Mouse (Mus musculus) layer of hippocampus, adult 2 months (tissue): ENCODE measurements around the gene Amy2a5. TPM values are rescaled to one million over a fixed set of nuclear protein-coding genes. Genes with fewer than 3 reads are reported as not detected.
"Not testable (repeated sequence)": the region's sequence is repeated elsewhere in the genome, so short reads cannot be mapped to it uniquely, and the experiment has no call there.

ENCODE experiments used
- DNase-seq, 2 experiments: peaks; one replicate each; pipeline ENCODE4 v3.0.0; 2022; ENCODE audit warnings: low spot score in 2 of 2
- H3K27ac ChIP-seq: fragments of 200-600 bp; 2 replicates; pipeline ENCODE4 v1.8.1; 2022
- H3K4me3 ChIP-seq: fragments of 200-600 bp; 2 replicates; pipeline ENCODE4 v1.8.1; 2022; ENCODE audit warnings: mild to moderate bottlenecking
- CTCF ChIP-seq: fragments of 200-600 bp; conservative IDR thresholded peaks from 2 replicates; pipeline ENCODE4 v1.8.1; 2022; ENCODE audit warnings: antibody characterized with exemption, mild to moderate bottlenecking, moderate library complexity
- long read RNA-seq, 2 experiments: library from polyadenylated mRNA; stranded (forward); transcript quantifications; one replicate each; pipeline ENCODE4 v2.0.0; 2021; ENCODE audit warnings: borderline mapping rate in 2 of 2
- total RNA-seq, 2 experiments: library from RNA; stranded (reverse); gene quantifications; 2 replicates each; pipeline ENCODE4 v1.2.3; 2021

Amy2a5 gene
- total RNA-seq, result under 1 TPM; 0.18 to 0.22 TPM
- long read RNA-seq, experiment 1, result 0 reads
- long read RNA-seq, experiment 2, result 0 reads

DNA sequence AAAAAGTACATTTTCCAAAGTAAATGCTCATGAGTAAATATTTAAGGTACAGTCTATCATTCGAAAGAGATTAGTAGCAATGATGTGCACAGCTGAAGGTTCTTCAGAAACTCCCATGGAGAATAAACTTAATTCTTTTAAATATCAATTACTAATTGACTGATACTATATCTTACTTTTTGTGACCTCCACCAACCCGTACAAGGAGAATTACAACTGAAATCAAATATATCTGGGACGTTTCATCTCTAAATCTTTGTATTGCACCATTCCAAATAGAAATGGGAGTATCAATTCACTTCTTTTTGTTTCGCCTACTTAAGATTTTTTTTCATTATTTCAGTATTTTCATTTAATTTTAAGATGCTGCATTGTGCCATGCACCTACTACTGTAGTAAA, at the start of gene Amy2a5:
TSS of gene Amy2a5 (minus strand) at position 101 of the 400 bp plus-strand sequence.
- not testable (repeated sequence) for DNase-seq, H3K27ac ChIP-seq, H3K4me3 ChIP-seq

DNA sequence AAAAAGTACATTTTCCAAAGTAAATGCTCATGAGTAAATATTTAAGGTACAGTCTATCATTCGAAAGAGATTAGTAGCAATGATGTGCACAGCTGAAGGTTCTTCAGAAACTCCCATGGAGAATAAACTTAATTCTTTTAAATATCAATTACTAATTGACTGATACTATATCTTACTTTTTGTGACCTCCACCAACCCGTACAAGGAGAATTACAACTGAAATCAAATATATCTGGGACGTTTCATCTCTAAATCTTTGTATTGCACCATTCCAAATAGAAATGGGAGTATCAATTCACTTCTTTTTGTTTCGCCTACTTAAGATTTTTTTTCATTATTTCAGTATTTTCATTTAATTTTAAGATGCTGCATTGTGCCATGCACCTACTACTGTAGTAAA, 32.7 kb upstream of the Amy2a5 start, which contains the start of gene Amy2a4:
TSS of gene Amy2a4 (minus strand) at position 101 of the 400 bp plus-strand sequence.
- not testable (repeated sequence) for DNase-seq, H3K27ac ChIP-seq, H3K4me3 ChIP-seq

DNA sequence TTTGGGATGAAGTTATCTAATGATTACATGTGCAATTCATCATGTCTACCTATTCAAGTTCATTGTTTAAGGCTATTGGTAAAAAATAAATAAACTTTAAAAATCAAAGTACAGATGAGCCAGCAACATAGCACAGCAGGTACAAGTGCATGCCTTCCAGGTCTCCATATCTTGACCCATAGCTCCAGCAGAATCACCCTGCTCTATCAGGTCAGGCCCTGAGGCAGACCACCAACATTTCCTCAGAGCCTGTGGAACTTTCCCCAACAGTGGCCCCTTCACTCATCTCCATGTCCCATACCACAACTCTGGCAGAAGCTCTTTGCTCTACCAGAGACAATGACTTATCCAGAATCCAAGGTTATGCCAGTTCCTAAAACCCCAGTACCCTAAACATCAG, 21.6 kb upstream of the Amy2a5 start:
- H3K27ac ChIP-seq, H3K4me3 ChIP-seq, DNase-seq: not testable (repeated sequence)

DNA sequence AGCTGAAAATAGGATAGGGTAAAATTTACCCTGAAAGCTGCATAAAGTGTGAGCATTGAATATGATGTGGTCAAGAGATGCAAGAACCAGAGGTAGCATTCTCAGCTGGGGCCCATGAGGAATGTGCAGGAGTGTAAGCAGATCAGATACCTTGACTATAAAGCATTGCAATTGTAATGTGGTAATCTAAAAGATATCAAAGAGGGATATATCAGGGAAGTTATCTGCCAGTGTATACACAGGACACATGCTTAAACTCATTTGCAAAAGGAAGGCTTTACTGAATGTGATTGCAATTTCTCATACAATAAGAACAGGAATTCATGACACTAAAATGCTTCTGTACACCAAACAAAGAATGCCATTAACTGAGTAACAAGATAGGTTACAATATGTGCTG, 20.9 kb upstream of the Amy2a5 start:
- H3K27ac ChIP-seq, DNase-seq, H3K4me3 ChIP-seq: not testable (repeated sequence)

DNA sequence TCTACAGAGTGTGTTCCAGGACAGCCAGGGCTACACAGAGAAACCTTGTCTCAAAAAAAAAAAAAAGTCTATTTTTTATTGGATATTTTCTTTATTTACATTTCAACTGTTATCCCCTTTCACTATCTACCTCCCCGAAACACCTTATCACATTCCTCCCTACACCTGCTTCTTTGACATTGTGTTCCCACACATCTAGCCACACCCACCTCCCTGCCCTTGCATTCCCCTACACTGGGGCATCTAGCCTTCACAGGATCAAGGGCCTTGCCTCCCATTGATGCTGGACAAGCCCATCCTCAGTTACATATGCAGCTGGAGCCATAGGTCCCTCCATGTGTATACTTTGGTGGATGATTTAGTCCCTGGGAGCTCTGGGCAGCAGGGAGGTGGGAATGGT, 31.5 kb downstream of the Amy2a5 start:
- Histone ChIP-seq H3K4me3 (no peak overlapping the region), H3K27ac (no peak overlapping the region)
- no peak for TF ChIP-seq CTCF
- no peak for DNase-seq

Other genes with a start within 250 kb of the Amy2a5 start
- gene Amy2a4, start 32.6 kb upstream of the Amy2a5 start, total RNA-seq, result not detected
- gene Amy2a3, start 65.2 kb upstream of the Amy2a5 start, total RNA-seq, result not detected
- gene Amy2a2, start 97.8 kb upstream of the Amy2a5 start, total RNA-seq, result not detected